Mouse (Mus musculus): ENCODE results near the gene Kcnq2. TPM values are rescaled to one million over a fixed set of nuclear protein-coding genes. Genes with fewer than 3 reads are reported as not detected.

Gene Kcnq2
- total RNA-seq, 2 experiments from 2014 or later = 0.18 TPM; not detected in 1

DNA sequence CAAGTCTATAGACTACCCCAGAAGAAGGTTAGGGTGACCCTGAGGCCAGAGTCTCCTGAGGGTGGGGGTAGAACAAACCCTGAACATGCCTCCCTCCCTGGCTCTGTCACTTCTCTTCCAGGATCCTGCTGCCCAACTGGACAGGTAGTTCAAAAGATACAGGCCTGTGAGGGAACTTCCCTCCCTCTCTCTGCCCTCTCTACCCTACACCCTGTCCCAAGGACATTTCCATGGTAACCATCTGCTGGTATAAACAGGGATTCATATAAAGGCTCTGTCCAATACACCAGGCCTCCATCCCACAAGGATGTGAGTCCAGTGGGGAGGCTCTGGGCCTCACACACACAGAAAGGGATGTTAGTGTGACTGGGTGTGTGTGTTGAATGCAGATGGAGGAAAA lies 92.7 kb downstream of the Kcnq2 start:
- no peak for DNase-seq (ENCODE audit: low spot score)

DNA sequence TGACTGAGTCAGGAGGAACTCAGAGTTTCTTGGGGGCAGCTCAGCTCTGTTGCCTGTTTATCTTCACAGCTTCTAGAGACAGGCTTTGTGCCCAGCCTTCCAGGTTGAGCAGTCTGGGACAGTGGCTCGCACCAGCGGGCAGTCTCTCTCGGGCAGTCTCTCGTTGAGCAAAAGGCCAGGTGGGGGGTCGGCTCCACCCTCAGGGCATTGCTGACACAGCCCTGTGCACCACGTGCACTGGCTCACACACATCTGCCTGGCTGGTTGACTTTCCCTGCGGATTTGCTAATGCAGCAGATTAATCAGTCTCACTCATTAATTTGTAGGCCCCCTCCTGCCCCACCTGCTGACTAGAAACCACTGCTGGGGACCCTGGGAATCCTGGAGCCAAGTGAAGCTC lies 93.2 kb downstream of the Kcnq2 start:
- no peak for DNase-seq (ENCODE audit: low spot score)

DNA sequence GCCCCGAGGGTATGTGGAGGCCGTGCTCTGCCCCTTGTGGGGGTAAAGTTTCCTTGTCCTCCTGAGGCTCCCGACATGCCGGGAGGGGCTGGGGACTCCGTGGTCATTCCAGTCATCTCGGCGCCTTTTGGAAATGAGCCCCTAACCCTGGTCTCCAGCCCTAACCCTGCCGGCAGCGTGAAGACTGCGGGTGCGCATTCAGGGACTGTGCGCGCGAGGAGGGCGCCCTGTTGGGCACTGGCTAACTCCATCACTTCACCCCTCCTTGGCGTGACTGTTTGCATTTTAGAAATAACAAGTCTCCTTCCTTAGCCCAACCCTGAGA lies 95.8 kb downstream of the Kcnq2 start:
- no peak for DNase-seq (ENCODE audit: low spot score)

GRCm38 (mm10) chr2:181038644-181039355 lies 96.3 kb downstream of the Kcnq2 start:
- no peak for DNase-seq (ENCODE audit: low spot score)

GRCm38 (mm10) chr2:181036561-181036960 lies 98.5 kb downstream of the Kcnq2 start:
- DNase-seq (ENCODE audit: low spot score) = no peak

DNA sequence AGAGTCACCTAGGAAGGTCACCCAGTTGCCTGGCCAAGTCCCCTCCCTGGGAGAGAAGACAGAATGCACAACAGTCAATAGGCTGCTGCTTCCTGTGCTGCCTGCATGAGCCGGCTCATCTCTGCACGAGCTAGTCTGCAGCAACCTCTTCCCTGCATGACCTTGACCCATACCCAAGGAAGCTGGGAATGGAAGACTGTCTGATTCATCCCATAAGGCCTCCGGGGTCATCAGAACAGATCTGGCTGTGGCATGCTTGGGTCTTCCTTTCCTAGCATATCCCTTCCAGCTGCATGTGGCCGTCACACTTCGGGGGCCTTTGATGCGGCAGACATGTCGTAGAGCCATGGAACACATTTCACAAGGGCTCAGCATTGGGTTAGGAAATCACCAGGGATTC lies 99.9 kb downstream of the Kcnq2 start:
- no peak for DNase-seq (ENCODE audit: low spot score)

DNA sequence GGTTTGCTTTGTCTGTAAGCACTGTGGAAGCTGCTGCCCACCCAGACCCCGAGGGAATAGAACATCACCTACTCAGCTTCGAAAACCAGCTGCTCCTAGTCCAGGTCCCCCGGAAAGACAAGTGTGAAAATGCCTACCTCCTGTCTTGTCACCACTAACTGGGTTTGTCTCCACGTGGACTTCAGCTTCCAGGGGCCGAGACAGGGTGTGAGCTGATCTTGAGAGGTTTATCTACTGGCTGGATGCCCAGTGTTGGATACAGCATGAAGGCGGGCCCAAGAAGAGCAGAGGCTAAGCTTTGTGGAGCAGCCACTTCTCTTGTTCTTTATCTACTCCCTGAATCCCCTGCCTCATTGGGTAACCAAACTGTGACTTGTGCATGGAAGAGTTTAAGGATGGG lies 101.8 kb downstream of the Kcnq2 start:
- DNase-seq (ENCODE audit: low spot score) = no peak

DNA sequence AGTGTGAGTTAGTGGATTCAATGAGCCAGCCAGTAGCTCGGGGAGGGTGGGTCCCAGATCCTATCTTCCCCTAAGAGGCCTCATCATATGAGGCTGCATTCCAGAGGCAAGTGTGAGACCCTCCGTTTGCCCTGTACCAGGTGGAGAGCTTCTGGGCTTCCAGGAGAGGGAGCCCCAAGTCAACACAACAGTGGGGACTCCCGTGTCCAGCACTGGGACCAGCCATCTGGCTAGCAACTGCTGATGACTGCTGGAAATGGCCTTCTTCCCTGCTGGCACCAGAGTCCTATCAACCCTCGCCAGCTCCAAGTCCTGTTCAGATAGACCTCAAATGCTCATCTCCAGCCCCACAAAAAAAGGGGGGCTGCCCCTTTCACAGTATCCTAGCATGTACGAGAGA lies 102.7 kb downstream of the Kcnq2 start:
- DNase-seq (ENCODE audit: low spot score) = no peak

DNA sequence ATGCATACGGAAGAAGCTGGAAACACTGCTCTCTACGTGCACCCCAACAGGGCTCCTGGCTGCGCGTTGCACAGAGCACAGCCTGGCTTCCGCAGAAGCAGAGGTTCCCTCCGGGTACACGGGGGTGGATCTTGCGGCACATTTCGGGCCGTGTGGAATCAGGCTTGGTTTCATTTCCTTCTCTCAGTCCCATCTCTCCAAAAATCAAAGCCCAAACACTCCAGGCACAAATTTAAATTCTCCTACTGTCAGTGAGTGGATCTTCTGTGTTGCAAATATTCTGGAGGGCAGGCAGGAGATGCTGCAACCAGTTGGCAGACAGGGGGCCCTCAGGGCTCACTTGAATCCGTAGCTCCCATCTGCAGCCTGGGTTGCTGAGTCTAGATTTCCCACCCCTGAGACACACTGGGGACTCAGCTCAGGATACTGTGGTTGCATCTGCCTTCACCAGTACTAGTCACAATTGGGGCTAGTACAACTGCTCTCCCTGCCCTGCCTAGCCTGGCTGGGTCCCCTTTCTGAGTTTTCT lies 103.6 kb downstream of the Kcnq2 start:
- DNase-seq (ENCODE audit: low spot score) = no peak

Other genes with a start within 250 kb of the Kcnq2 start
- gene Ythdf1, start 214.4 kb downstream of the Kcnq2 start, total RNA-seq (2021) = 10 to 100 TPM; 39.9 to 41.6 TPM
- gene Birc7, start 206.3 kb downstream of the Kcnq2 start, total RNA-seq (2021) = not detected
- gene Nkain4, start 180.6 kb downstream of the Kcnq2 start, total RNA-seq (2021) = under 1 TPM in 1 of 2 experiments, not detected in 1; 0.66 TPM
- gene Arfgap1, start 168.1 kb downstream of the Kcnq2 start, total RNA-seq (2021) = 10 to 100 TPM; 29.1 to 29.4 TPM
- 1 to 10 TPM; 1.6 to 1.9 TPM for gene Col20a1, start 148.8 kb downstream of the Kcnq2 start, total RNA-seq (2021)
- under 1 TPM in 1 of 2 experiments, not detected in 1; 0.09 TPM for gene Chrna4, start 91.8 kb downstream of the Kcnq2 start, total RNA-seq (2021)
- gene Eef1a2, start 21.7 kb upstream of the Kcnq2 start, total RNA-seq (2021) = 1,000 to 10,000 TPM; 2,039 to 2,096 TPM
- 10 to 100 TPM; 41.7 to 44.5 TPM for gene Ppdpf, start 51.9 kb upstream of the Kcnq2 start, total RNA-seq (2021)
- gene Ptk6, start 67.5 kb upstream of the Kcnq2 start, total RNA-seq (2021) = not detected
- gene Srms, start 77.9 kb upstream of the Kcnq2 start, total RNA-seq (2021) = under 1 TPM; 0.19 to 0.21 TPM
- not detected for gene Fndc11, start 84.7 kb upstream of the Kcnq2 start, total RNA-seq (2021)
- gene Helz2, start 106.7 kb upstream of the Kcnq2 start, total RNA-seq (2021) = 1 to 10 TPM; 2.6 to 3.1 TPM
- 1 to 10 TPM; 7.2 to 8.7 TPM for gene Gmeb2, start 152.7 kb upstream of the Kcnq2 start, total RNA-seq (2021)
- gene Stmn3, start 179.2 kb upstream of the Kcnq2 start, total RNA-seq (2021) = not detected
- 10 to 100 TPM in 1 of 2 experiments, 1 to 10 TPM in 1; 7.3 to 10.8 TPM for gene Rtel1, start 184.4 kb upstream of the Kcnq2 start, total RNA-seq (2021)
- 10 to 100 TPM; 11.7 to 12.4 TPM for gene Zgpat, start 229.6 kb upstream of the Kcnq2 start, total RNA-seq (2021)
- gene Arfrp1, start 230.1 kb upstream of the Kcnq2 start, total RNA-seq (2021) = 10 to 100 TPM; 23.0 to 26.5 TPM
- 1 to 10 TPM; 3.8 to 4.5 TPM for gene Lime1, start 244.8 kb upstream of the Kcnq2 start, total RNA-seq (2021)